Mouse (Mus musculus) ES-E14 (cell line): ENCODE results near the gene Cacng5. TPM values are rescaled to one million over a fixed set of nuclear protein-coding genes. Genes with fewer than 3 reads are reported as not detected.

Source experiments
- DNase-seq: peaks from one replicate; pipeline ENCODE4 v3.0.0-alpha.2; 2013; ENCODE audit warnings: low read depth, low spot score
- H3K27ac ChIP-seq: 2 replicates; pipeline ENCODE4 v1.5.1; 2012; ENCODE audit warnings: low read depth, mild to moderate bottlenecking, low read length, moderate library complexity, mixed read lengths; ENCODE audit not compliant: poor library complexity, insufficient read depth, severe bottlenecking
- H3K36me3 ChIP-seq: 2 replicates; pipeline ENCODE4 v1.6.1; 2012; ENCODE audit warnings: mild to moderate bottlenecking, low read length, moderate library complexity, mixed read lengths; ENCODE audit not compliant: control insufficient read depth, poor library complexity, insufficient read depth, severe bottlenecking
- H3K4me1 ChIP-seq, 2 experiments: fragments of 150-350 bp in 1 of 2; sonication (generic) in 1 of 2; 2 replicates each; pipeline ENCODE4 v1.6.1; 2012; ENCODE audit warnings: low read length in 2 of 2, mild to moderate bottlenecking in 1 of 2, mixed read lengths in 1 of 2; ENCODE audit not compliant: control insufficient read depth in 2 of 2, insufficient read depth in 2 of 2, poor library complexity in 1 of 2
- H3K4me3 ChIP-seq, 2 experiments: fragments of 150-350 bp in 1 of 2; sonication (generic) in 1 of 2; 2 replicates each; pipeline ENCODE4 v1.5.1; 2012; ENCODE audit warnings: low read length in 2 of 2, low read depth in 1 of 2, mild to moderate bottlenecking in 1 of 2, mixed read lengths in 1 of 2; ENCODE audit not compliant: insufficient read depth in 1 of 2, poor library complexity in 1 of 2, severe bottlenecking in 1 of 2
- H3K9ac ChIP-seq: 2 replicates; pipeline ENCODE4 v1.6.1; 2012; ENCODE audit warnings: low read depth, mild to moderate bottlenecking, low read length, mixed read lengths; ENCODE audit not compliant: poor library complexity, insufficient read depth, severe bottlenecking
- H3K9me3 ChIP-seq: fragments of 150-350 bp; sonication (generic); 2 replicates; pipeline ENCODE4 v1.6.1; 2012; ENCODE audit warnings: low read depth, mild to moderate bottlenecking, low read length; ENCODE audit not compliant: control insufficient read depth, insufficient read depth
- CHD2 ChIP-seq: IDR thresholded peaks from 2 replicates; pipeline ENCODE4 v1.6.1; 2014; ENCODE audit warnings: mild to moderate bottlenecking, low read depth, low read length, inconsistent platforms
- HCFC1 ChIP-seq: IDR thresholded peaks from 2 replicates; pipeline ENCODE4 v1.6.1; 2012; ENCODE audit warnings: low read length, inconsistent platforms, borderline replicate concordance; ENCODE audit not compliant: insufficient read depth
- MAFK ChIP-seq: IDR thresholded peaks from 2 replicates; pipeline ENCODE4 v1.6.1; 2014; ENCODE audit warnings: mild to moderate bottlenecking, low read depth, low read length, inconsistent platforms; ENCODE audit not compliant: insufficient read depth
- ZC3H11A ChIP-seq: IDR thresholded peaks from 2 replicates; pipeline ENCODE4 v1.6.1; 2012; ENCODE audit warnings: low read depth, mild to moderate bottlenecking, inconsistent platforms, low read length, borderline replicate concordance
- ZNF384 ChIP-seq: IDR thresholded peaks from 2 replicates; pipeline ENCODE4 v1.6.1; 2012; ENCODE audit warnings: low read depth, low read length, inconsistent platforms
- in situ Hi-C, 2 experiments: fragments of 600-800 bp; cut with MboI; formaldehyde crosslinking; loops; one replicate each; pipeline ENCODE4 v1.15.1; 2025; ENCODE audit warnings: low sequenced_read_pairs in 2 of 2, inconsistent platforms in 1 of 2; ENCODE audit not compliant: unreplicated experiment in 2 of 2
- total RNA-seq: library from RNA; depleted of rRNA; stranded (reverse); fragments of 300-350 nt; gene quantifications from 2 replicates; pipeline ENCODE4 v1.2.3, GENCODE M21; 2012

The Cacng5 gene
- total RNA-seq, 1 experiment: 0.40 TPM

- Histone ChIP-seq H3K27ac (no peak overlapping the region), H3K4me1 (no peaks in the 10 kb centered on the region), H3K9ac (no peak overlapping the region), H3K36me3 (no peaks in the 10 kb centered on the region), H3K9me3 (no peaks in the 10 kb centered on the region), H3K4me3 (no peak overlapping the region)
- TF ChIP-seq MAFK: no peak
- TF ChIP-seq ZNF384: no peak
- no peak for TF ChIP-seq CHD2
- no peak for TF ChIP-seq ZC3H11A
- no peak for TF ChIP-seq HCFC1
- in situ Hi-C loops: no loop called here
- DNase-seq: no peak
Observed at GRCm38 (mm10) chr11:107950658-107951057, 35.8 kb upstream of the Cacng5 start.

- H3K4me1 ChIP-seq: no peaks in the 10 kb centered on the region
- no peak overlapping the region for H3K9ac ChIP-seq
- no peak for DNase-seq
- no peak overlapping the region for H3K4me3 ChIP-seq
- in situ Hi-C loops: no loop called here
- H3K9me3 ChIP-seq: no peaks in the 10 kb centered on the region
- H3K27ac ChIP-seq: no peak overlapping the region
- TF ChIP-seq MAFK (no peak), CHD2 (no peak), ZC3H11A (no peak), ZNF384 (no peak), HCFC1 (no peak)
- no peaks in the 10 kb centered on the region for H3K36me3 ChIP-seq
Observed at GRCm38 (mm10) chr11:107950211-107950610, 35.4 kb upstream of the Cacng5 start.

GRCm38 (mm10) chr11:107947951-107948350 lies 33.1 kb upstream of the Cacng5 start:
- peaks cover 1% of the 10 kb centered on the region; the same call in 1 of the 2 replicates for H3K36me3 ChIP-seq
- H3K9ac ChIP-seq: no peak overlapping the region
- no peaks in the 10 kb centered on the region for H3K9me3 ChIP-seq
- H3K27ac ChIP-seq: no peak overlapping the region
- in situ Hi-C loops: no loop called here
- H3K4me3 ChIP-seq: no peak overlapping the region
- no peaks in the 10 kb centered on the region for H3K4me1 ChIP-seq
- DNase-seq: no peak
- TF ChIP-seq ZNF384 (no peak), ZC3H11A (no peak), MAFK (no peak), CHD2 (no peak), HCFC1 (no peak)

GRCm38 (mm10) chr11:107946823-107947222 lies 32.0 kb upstream of the Cacng5 start:
- Histone ChIP-seq H3K9ac (no peak overlapping the region), H3K4me1 (no peaks in the 10 kb centered on the region), H3K36me3 (peaks cover 1% of the 10 kb centered on the region; the same call in 1 of the 2 replicates), H3K4me3 (no peak overlapping the region), H3K27ac (no peak overlapping the region), H3K9me3 (no peaks in the 10 kb centered on the region)
- in situ Hi-C loops: no loop called here
- no peak for TF ChIP-seq ZC3H11A
- no peak for TF ChIP-seq ZNF384
- TF ChIP-seq CHD2: no peak
- TF ChIP-seq HCFC1: no peak
- TF ChIP-seq MAFK: no peak
- no peak for DNase-seq

- Histone ChIP-seq H3K4me1 (peaks cover 2 to 7% of the 10 kb centered on the region in 2 experiments; a peak in 2 of 4 replicates), H3K4me3 (no peak overlapping the region), H3K27ac (no peak overlapping the region), H3K36me3 (no peaks in the 10 kb centered on the region), H3K9me3 (no peaks in the 10 kb centered on the region; the same call in 1 of the 2 replicates), H3K9ac (no peak overlapping the region)
- no peak for DNase-seq
- TF ChIP-seq CHD2 (no peak), ZC3H11A (no peak), ZNF384 (no peak), HCFC1 (no peak), MAFK (no peak)
- in situ Hi-C loops: no loop called here
Observed at GRCm38 (mm10) chr11:107936929-107937328, 22.1 kb upstream of the Cacng5 start.
